Mouse (Mus musculus) spleen, adult 2 months (tissue): ENCODE measurements around the gene Cbfa2t3.

Source experiments
- CTCF ChIP-seq: fragments of 200-500 bp; IDR thresholded peaks from 2 replicates; pipeline ENCODE4 v1.5.1; 2011; ENCODE audit warnings: mild to moderate bottlenecking, inconsistent platforms; ENCODE audit not compliant: insufficient read depth, insufficient read length, insufficient replicate concordance; ENCODE audit errors: extremely low read depth
- POLR2A ChIP-seq: fragments of 200-500 bp; IDR thresholded peaks from 2 replicates; pipeline ENCODE4 v1.6.1; 2011; ENCODE audit warnings: low read depth, low read length, inconsistent platforms

DNA sequence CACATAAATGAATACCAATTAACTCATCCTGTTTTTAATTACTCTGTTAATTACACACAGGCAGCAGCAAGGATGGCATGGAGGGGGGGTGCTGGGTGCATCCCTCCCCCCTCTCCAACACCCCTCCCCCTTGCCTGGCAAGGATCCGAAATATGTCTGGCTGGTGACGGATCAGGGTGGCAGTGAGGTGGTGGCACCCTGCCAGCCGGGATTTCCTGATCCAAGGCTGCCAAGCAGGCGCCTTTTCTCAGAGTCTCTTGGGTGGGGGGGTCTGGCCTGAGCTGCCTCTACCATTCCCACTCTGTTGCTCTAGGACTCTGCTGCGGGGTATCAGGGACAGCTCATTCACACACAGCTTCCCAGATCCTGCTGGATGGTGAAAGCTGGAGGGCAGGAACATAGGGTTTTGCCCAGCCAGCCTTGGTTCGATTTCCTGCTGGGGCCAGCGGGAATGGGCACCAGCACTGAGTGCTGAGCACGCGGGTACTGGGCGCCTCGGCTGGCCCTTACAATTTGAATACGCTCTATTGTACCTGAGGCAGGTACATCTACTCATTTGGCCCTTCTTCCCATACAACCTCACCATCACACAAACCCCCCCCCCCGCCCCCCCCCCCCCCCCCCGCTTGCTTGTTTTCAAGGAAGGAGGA is 33.1 kb downstream of the Cbfa2t3 start:
- no peak for TF ChIP-seq CTCF
- TF ChIP-seq POLR2A, result no peak
